Mouse (Mus musculus) forebrain, embryonic 15.5 days (tissue): ENCODE results near the gene Gdap1l1. TPM values are rescaled to one million over a fixed set of nuclear protein-coding genes. Genes with fewer than 3 reads are reported as not detected.
"Not testable (repeated sequence)": the region's sequence is repeated elsewhere in the genome, so short reads cannot be mapped to it uniquely, and the experiment has no call there.

ENCODE experiments used
- ATAC-seq: fragments of 200-750 bp; cut with Nextera tagmentation; replicated peaks from 2 replicates; pipeline ENCODE4 v1.8.0; 2017; ENCODE audit warnings: mild to moderate bottlenecking, moderate TSS enrichment, moderate library complexity
- H3K27ac ChIP-seq: fragments of 300-500 bp; sonication (generic); replicated peaks from 2 replicates; pipeline ENCODE4 v1.5.1; 2015; ENCODE audit warnings: mild to moderate bottlenecking, inconsistent platforms
- H3K27me3 ChIP-seq: fragments of 300-500 bp; sonication (generic); 2 replicates; pipeline ENCODE4 v1.6.1; 2015; ENCODE audit warnings: inconsistent platforms
- H3K36me3 ChIP-seq: fragments of 300-500 bp; sonication (generic); 2 replicates; pipeline ENCODE4 v1.6.1; 2015; ENCODE audit warnings: mild to moderate bottlenecking, inconsistent platforms
- H3K4me1 ChIP-seq: fragments of 300-500 bp; sonication (generic); 2 replicates; pipeline ENCODE4 v1.6.1; 2015; ENCODE audit warnings: inconsistent platforms
- H3K4me2 ChIP-seq: fragments of 300-500 bp; sonication (generic); replicated peaks from 2 replicates; pipeline ENCODE4 v1.6.1; 2015; ENCODE audit warnings: mild to moderate bottlenecking, inconsistent platforms
- H3K4me3 ChIP-seq: fragments of 300-500 bp; sonication (generic); 2 replicates; pipeline ENCODE4 v1.5.1; 2015; ENCODE audit warnings: mild to moderate bottlenecking, inconsistent platforms
- H3K9ac ChIP-seq: fragments of 300-500 bp; sonication (generic); replicated peaks from 2 replicates; pipeline ENCODE4 v1.6.1; 2015; ENCODE audit warnings: mild to moderate bottlenecking, inconsistent platforms
- H3K9me3 ChIP-seq: fragments of 300-500 bp; sonication (generic); 2 replicates; pipeline ENCODE4 v1.6.1; 2016; ENCODE audit warnings: inconsistent platforms
- WGBS: fragments of 180-500 bp; shearing (Covaris S2); methylation state at CpG from one replicate; pipeline ENCODE4 v1.1.7; 2015; ENCODE audit warnings: mixed read lengths; 5-methylcytosine and 5-hydroxymethylcytosine counted together
- polyA plus RNA-seq: library from polyadenylated mRNA; unstranded; fragments of >200 nt; fragmentation: Nextera tagmentation; extraction: Ambion mirVana; gene quantifications from 2 replicates; pipeline ENCODE4 v1.2.1, GENCODE M21; 2015

The Gdap1l1 gene
- polyA plus RNA-seq: 111 and 112 TPM in 2 replicates

DNA sequence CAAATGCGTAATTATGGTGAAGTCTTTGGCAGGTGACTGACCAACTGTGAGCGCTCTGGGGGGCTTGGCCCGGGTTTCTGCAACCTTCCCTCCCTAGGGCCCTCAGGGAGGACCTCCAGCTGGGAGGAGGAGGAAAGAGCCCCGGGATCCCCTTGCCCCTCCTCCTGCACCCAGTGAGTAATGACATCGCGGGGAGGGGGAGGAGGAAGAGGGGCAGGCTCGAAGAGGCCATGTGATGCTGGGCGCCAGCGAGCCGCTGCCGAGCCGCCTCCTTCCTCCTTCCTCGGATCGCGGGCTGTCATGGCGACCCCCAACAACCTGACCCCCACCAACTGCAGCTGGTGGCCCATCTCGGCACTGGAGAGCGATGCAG is at the start of gene Gdap1l1:
Gdap1l1 (plus strand) TSS at position 231 of the 373 bp plus-strand sequence.
- WGBS: 0% methylated on average over 15 of the region's 18 CpGs
- peak within 1 kb of the TSS; percentile 67 for H3K4me2 ChIP-seq

DNA sequence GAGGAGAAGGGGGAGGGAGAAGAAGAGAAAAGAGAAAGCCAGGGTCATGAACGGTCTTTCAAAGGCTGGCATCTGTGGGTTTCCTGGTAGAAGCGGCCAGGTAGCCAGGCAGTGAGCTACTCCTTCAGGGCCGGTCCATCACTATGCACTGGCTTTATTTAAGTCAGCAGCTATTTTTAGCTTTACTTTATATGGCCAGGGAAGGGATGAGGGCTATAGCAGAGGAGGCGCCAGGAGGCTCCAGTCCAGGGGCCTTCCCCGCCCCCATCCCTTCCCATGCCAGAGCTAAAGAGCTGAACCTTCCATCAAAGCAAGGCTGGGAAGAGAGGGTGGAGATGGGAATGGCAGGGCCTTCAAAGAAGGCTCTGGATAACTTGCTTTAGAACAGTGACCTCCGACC is 45.8 kb upstream of the Gdap1l1 start:
- Histone ChIP-seq H3K27me3 (no peaks in the 10 kb centered on the region), H3K36me3 (no peaks in the 10 kb centered on the region), H3K9me3 (no peaks in the 10 kb centered on the region), H3K4me1 (no peaks in the 10 kb centered on the region), H3K4me2 (no peak overlapping the region), H3K9ac (no peak overlapping the region), H3K4me3 (no peak overlapping the region), H3K27ac (no peak overlapping the region)
- ATAC-seq: no peak
- WGBS: 87% methylated on average over 6 of the region's 6 CpGs

More for the DNA sequence above, at the start of gene Gdap1l1:
- H3K27me3 ChIP-seq: no peaks in the 10 kb centered on the region
- no peaks in the 10 kb centered on the region for H3K36me3 ChIP-seq
- H3K9ac ChIP-seq: peak within 1 kb of the TSS; percentile 93
- peak; percentile 86 for ATAC-seq
- H3K9me3 ChIP-seq: no peaks in the 10 kb centered on the region
- peaks cover 27% of the 10 kb centered on the region for H3K4me1 ChIP-seq
- peak within 1 kb of the TSS; percentile 84 for H3K27ac ChIP-seq
- H3K4me3 ChIP-seq: peak within 1 kb of the TSS; percentile 99

GRCm38 (mm10) chr2:163393241-163393640 is 45.0 kb upstream of the Gdap1l1 start:
- H3K27ac ChIP-seq: no peak overlapping the region
- H3K9ac ChIP-seq: no peak overlapping the region
- H3K4me1 ChIP-seq: no peaks in the 10 kb centered on the region
- H3K4me3 ChIP-seq: no peak overlapping the region
- 91% methylated on average over 10 of the region's 10 CpGs for WGBS
- no peaks in the 10 kb centered on the region for H3K27me3 ChIP-seq
- no peak for ATAC-seq
- H3K36me3 ChIP-seq: no peaks in the 10 kb centered on the region
- H3K4me2 ChIP-seq: no peak overlapping the region
- H3K9me3 ChIP-seq: no peaks in the 10 kb centered on the region

DNA sequence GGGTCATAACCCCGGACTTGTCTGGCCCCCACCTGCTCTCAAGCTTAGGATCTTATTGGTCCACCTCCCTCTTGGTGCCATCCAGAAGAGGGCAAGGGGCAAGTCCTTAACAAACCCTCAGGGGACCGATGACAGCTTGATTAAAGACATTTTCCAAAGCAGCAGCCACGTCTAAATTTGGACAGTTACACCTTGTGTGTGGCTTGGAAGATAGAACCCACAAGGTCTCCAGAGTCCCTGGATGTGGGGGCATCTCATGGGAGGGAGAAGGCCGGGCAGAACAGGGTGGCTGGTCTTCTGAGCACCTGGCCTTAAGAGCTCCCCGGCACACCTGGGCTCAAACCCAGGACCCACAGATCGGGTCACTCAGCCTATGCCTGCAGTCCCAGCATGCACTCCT is 44.3 kb upstream of the Gdap1l1 start:
- ATAC-seq: no peak
- Histone ChIP-seq H3K4me1 (no peaks in the 10 kb centered on the region), H3K4me3 (no peak overlapping the region), H3K4me2 (no peak overlapping the region), H3K27ac (no peak overlapping the region), H3K9ac (no peak overlapping the region), H3K27me3 (no peaks in the 10 kb centered on the region), H3K36me3 (no peaks in the 10 kb centered on the region), H3K9me3 (no peaks in the 10 kb centered on the region)
- 79% methylated on average over 6 of the region's 6 CpGs for WGBS

DNA sequence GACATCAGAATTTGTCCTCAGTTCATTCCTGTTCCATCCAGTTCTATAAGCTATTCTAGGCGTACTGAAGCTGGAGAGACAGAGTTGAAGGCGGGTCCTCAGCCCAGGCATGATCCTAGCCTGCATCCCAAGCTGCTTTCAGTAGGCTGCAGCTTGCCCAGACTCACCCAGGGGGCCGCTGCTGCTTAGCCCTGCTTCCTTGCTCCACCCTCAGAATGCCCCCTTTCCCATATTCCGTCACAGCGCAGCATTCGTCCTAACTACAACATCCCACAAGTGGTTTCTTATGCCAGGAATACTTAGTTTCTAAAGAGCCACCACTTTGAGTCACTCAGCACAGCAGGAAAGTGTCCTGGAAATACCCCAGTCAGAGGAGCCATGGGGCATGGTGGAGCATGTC is 43.3 kb upstream of the Gdap1l1 start:
- Histone ChIP-seq H3K27me3 (no peaks in the 10 kb centered on the region), H3K4me2 (no peak overlapping the region), H3K36me3 (no peaks in the 10 kb centered on the region), H3K9me3 (no peaks in the 10 kb centered on the region), H3K9ac (no peak overlapping the region), H3K4me3 (no peak overlapping the region), H3K4me1 (no peaks in the 10 kb centered on the region), H3K27ac (no peak overlapping the region)
- 75% methylated on average over 6 of the region's 6 CpGs for WGBS
- no peak for ATAC-seq

DNA sequence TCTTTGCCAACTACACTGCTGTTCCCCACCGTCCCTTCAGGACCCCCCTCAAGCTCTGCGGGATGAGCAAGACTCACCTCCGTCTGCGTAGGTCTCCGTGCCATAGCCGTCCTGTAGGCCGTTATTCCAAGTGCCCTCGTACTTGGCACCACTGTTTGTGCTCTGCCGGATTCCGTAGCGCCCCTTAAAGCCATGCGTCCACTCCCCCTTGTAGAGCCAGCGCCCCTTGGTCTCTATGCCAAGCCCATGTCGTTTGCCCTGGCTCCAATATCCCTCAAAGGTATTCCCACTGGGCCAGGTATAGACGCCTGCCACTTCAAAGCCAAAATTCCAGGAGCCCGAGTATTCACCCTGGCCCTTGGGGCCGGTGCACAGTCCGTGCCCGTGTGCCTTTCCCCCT is 41.2 kb upstream of the Gdap1l1 start:
- WGBS: 90% methylated on average over 19 of the region's 19 CpGs
- no peaks in the 10 kb centered on the region for H3K4me1 ChIP-seq
- H3K9me3 ChIP-seq: no peaks in the 10 kb centered on the region
- ATAC-seq: no peak
- no peak overlapping the region for H3K4me3 ChIP-seq
- no peak overlapping the region for H3K9ac ChIP-seq
- no peaks in the 10 kb centered on the region for H3K36me3 ChIP-seq
- no peak overlapping the region for H3K27ac ChIP-seq
- H3K27me3 ChIP-seq: no peaks in the 10 kb centered on the region
- H3K4me2 ChIP-seq: no peak overlapping the region

- 9% methylated on average over 10 of the region's 10 CpGs for WGBS
- Histone ChIP-seq H3K4me1 (no peaks in the 10 kb centered on the region), H3K9me3 (no peaks in the 10 kb centered on the region), H3K36me3 (no peaks in the 10 kb centered on the region), H3K27ac (no peak within 1 kb of the TSS), H3K9ac (no peak within 1 kb of the TSS), H3K27me3 (no peaks in the 10 kb centered on the region), H3K4me3 (no peak within 1 kb of the TSS), H3K4me2 (no peak within 1 kb of the TSS)
- ATAC-seq: no peak
Measured at GRCm38 (mm10) chr2:163397905-163398304, 40.4 kb upstream of the Gdap1l1 start, which contains the start of gene Jph2. Gene Jph2, minus strand, starts transcription at chr2:163397993.

GRCm38 (mm10) chr2:163398770-163399169 is 39.5 kb upstream of the Gdap1l1 start:
- Histone ChIP-seq H3K9ac (no peak overlapping the region), H3K9me3 (no peaks in the 10 kb centered on the region), H3K4me1 (no peaks in the 10 kb centered on the region), H3K36me3 (no peaks in the 10 kb centered on the region), H3K4me3 (no peak overlapping the region), H3K27ac (no peak overlapping the region), H3K4me2 (no peak overlapping the region), H3K27me3 (no peaks in the 10 kb centered on the region)
- no peak for ATAC-seq
- WGBS: 87% methylated on average over 4 of the region's 4 CpGs

- Histone ChIP-seq H3K27me3 (no peaks in the 10 kb centered on the region), H3K4me1 (no peaks in the 10 kb centered on the region), H3K36me3 (no peaks in the 10 kb centered on the region), H3K4me2 (no peak overlapping the region), H3K9me3 (no peaks in the 10 kb centered on the region), H3K27ac (no peak overlapping the region), H3K9ac (no peak overlapping the region), H3K4me3 (no peak overlapping the region)
- no peak for ATAC-seq
- 78% methylated on average over 8 of the region's 8 CpGs for WGBS
Measured at GRCm38 (mm10) chr2:163399222-163399621, 39.1 kb upstream of the Gdap1l1 start.

- Histone ChIP-seq H3K36me3 (peaks cover 10% of the 10 kb centered on the region), H3K27ac (no peak overlapping the region), H3K4me2 (no peak overlapping the region), H3K4me1 (no peaks in the 10 kb centered on the region), H3K9me3 (no peaks in the 10 kb centered on the region), H3K27me3 (no peaks in the 10 kb centered on the region), H3K9ac (no peak overlapping the region), H3K4me3 (no peak overlapping the region)
- ATAC-seq: no peak
- 13% methylated on average over 8 of the region's 8 CpGs for WGBS
Measured at GRCm38 (mm10) chr2:163401221-163401620, 37.1 kb upstream of the Gdap1l1 start.

DNA sequence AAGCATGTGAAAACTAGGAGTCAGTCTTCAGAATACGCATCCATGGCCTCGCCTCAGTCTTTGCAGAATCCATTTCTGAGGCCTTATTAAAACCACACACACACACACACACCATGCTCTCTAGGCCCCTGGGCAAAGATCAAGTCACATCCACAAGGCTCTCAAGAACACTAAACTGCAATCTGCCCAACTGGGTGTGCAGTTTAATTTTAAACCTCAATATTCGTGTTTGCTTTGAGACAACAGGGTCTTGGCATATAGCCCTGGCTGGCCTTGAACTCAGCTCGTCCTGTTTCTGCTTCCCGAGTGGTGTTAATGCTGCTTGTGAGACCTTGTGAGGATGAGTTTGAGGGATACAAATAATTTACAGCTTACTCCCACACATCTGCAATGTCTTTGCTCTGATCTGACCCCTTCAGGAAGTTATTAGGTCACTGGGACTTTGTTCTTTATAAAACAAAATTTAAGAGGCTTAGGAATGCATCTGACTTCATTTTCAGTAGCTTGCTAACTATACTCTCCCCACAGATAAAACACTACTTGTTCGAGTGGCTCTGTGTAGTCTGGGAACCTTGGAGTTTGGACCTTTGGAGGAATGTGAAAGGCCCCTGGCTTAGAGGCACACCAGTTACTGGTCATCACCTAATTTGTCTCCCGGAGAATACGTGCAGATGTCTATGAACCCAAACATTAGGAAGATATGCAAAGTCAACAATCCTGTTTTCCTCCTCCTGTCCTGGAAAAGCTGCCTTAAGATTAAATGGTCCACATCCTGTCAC is 34.0 kb upstream of the Gdap1l1 start:
- Histone ChIP-seq H3K27ac (no peak overlapping the region), H3K4me3 (no peak overlapping the region), H3K4me1 (no peaks in the 10 kb centered on the region), H3K9ac (no peak overlapping the region), H3K27me3 (no peaks in the 10 kb centered on the region), H3K4me2 (no peak overlapping the region), H3K9me3 (no peaks in the 10 kb centered on the region), H3K36me3 (peaks cover 29% of the 10 kb centered on the region)
- ATAC-seq: no peak
- WGBS: 87% methylated on average over 8 of the region's 8 CpGs

DNA sequence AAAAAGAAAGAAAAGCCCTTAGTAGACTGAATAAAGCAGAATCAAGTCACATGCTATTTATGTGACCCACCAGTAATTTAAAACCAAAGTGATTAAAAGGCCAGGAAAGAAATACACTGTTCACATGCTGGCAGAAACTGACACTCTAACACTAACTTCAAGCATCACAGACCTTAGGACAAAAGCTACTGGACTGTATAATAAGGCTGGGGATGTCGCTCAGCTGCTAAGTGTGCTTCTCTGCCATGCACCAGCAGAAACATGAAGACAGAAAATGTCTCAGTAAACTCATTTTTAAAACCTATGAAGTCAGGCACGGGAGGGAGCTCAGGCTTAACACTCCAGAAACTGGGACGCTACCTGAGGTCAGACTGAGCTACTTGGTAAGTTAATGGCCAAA is 28.1 kb upstream of the Gdap1l1 start:
- Histone ChIP-seq H3K4me2 (no peak overlapping the region), H3K9ac (no peak overlapping the region), H3K36me3 (peaks cover 65% of the 10 kb centered on the region), H3K4me1 (no peaks in the 10 kb centered on the region), H3K27ac (no peak overlapping the region), H3K27me3 (no peaks in the 10 kb centered on the region), H3K4me3 (no peak overlapping the region), H3K9me3 (no peaks in the 10 kb centered on the region)
- ATAC-seq: no peak
- WGBS: 93% methylated on average over 3 of the region's 3 CpGs

GRCm38 (mm10) chr2:163411344-163411743 is 26.9 kb upstream of the Gdap1l1 start:
- peaks cover 60% of the 10 kb centered on the region for H3K36me3 ChIP-seq

More at GRCm38 (mm10) chr2:163411344-163411743, 26.9 kb upstream of the Gdap1l1 start:
- not testable (repeated sequence) for H3K9me3 ChIP-seq, H3K27ac ChIP-seq, H3K27me3 ChIP-seq, ATAC-seq, H3K4me2 ChIP-seq, H3K4me1 ChIP-seq, H3K4me3 ChIP-seq, H3K9ac ChIP-seq
- WGBS: 97% methylated on average over 3 of the region's 3 CpGs
